Mouse (Mus musculus) embryonic facial prominence, embryonic 13.5 days (tissue): Measurements from ENCODE around the gene Dhx38. TPM values are rescaled to one million over a fixed set of nuclear protein-coding genes. Genes with fewer than 3 reads are reported as not detected.

Experiments
- ATAC-seq: fragments of 200-750 bp; cut with Nextera tagmentation; 2 replicates; pipeline ENCODE4 v1.8.0; 2017; ENCODE audit warnings: low read depth; ENCODE audit not compliant: insufficient number of reproducible peaks, insufficient read depth, low FRiP score, low TSS enrichment
- H3K27ac ChIP-seq: fragments of 300-500 bp; sonication (generic); 2 replicates; pipeline ENCODE4 v1.5.1; 2015; ENCODE audit warnings: moderate library complexity, mild to moderate bottlenecking, inconsistent platforms
- H3K27me3 ChIP-seq: fragments of 300-500 bp; sonication (generic); 2 replicates; pipeline ENCODE4 v1.6.1; 2015; ENCODE audit warnings: mild to moderate bottlenecking, inconsistent platforms
- H3K36me3 ChIP-seq: fragments of 300-500 bp; sonication (generic); 2 replicates; pipeline ENCODE4 v1.6.1; 2015; ENCODE audit warnings: mild to moderate bottlenecking, inconsistent platforms
- H3K4me1 ChIP-seq: fragments of 300-500 bp; sonication (generic); 2 replicates; pipeline ENCODE4 v1.6.1; 2015; ENCODE audit warnings: inconsistent platforms
- H3K4me2 ChIP-seq: fragments of 300-500 bp; sonication (generic); 2 replicates; pipeline ENCODE4 v1.6.1; 2015; ENCODE audit warnings: moderate library complexity, mild to moderate bottlenecking, inconsistent platforms
- H3K4me3 ChIP-seq: fragments of 300-500 bp; sonication (generic); 2 replicates; pipeline ENCODE4 v1.5.1; 2015; ENCODE audit warnings: mild to moderate bottlenecking, inconsistent platforms
- H3K9ac ChIP-seq: fragments of 300-500 bp; sonication (generic); 2 replicates; pipeline ENCODE4 v1.6.1; 2015; ENCODE audit warnings: mild to moderate bottlenecking, inconsistent platforms
- H3K9me3 ChIP-seq: fragments of 300-500 bp; sonication (generic); 2 replicates; pipeline ENCODE4 v1.6.1; 2016; ENCODE audit warnings: inconsistent platforms
- WGBS: fragments of 180-500 bp; shearing (Covaris S2); methylation state at CpG from one replicate; pipeline ENCODE4 v1.1.7; 2015; ENCODE audit warnings: mixed read lengths; 5-methylcytosine and 5-hydroxymethylcytosine counted together
- polyA plus RNA-seq: library from polyadenylated mRNA; unstranded; fragments of >200 nt; fragmentation: Nextera tagmentation; extraction: Ambion mirVana; gene quantifications from 2 replicates; pipeline ENCODE4 v1.2.1, GENCODE M21; 2015

The Dhx38 gene
- polyA plus RNA-seq, 1 experiment from 2014 or later, result 26.5 TPM

DNA sequence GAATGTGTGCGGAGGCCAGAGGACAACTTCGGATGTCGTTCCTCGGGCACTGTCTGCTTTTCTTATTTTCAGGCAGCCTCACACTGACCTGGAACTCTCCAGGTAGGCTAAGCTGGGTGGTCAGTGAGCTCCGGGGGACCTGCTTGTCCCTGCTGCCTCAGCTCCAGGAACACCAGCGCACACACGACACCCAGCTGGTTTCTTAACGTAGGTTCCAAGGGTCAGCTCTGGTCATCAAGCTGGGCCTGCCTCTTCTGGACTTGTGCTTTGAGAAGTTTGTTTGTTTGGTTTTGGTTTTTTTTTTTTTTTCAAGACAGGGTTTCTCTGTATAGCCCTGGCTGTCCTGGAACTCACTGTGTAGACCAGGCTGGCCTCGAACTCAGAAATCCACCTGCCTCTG lies 25.2 kb upstream of the Dhx38 start:
- Histone ChIP-seq H3K27ac (no peak overlapping the region), H3K4me3 (no peak overlapping the region), H3K36me3 (peaks cover 43% of the 10 kb centered on the region), H3K4me1 (no peaks in the 10 kb centered on the region), H3K9ac (no peak overlapping the region), H3K27me3 (no peaks in the 10 kb centered on the region), H3K4me2 (no peak overlapping the region), H3K9me3 (no peaks in the 10 kb centered on the region)
- no peak for ATAC-seq
- WGBS, result 85% methylated on average over 9 of the region's 9 CpGs

DNA sequence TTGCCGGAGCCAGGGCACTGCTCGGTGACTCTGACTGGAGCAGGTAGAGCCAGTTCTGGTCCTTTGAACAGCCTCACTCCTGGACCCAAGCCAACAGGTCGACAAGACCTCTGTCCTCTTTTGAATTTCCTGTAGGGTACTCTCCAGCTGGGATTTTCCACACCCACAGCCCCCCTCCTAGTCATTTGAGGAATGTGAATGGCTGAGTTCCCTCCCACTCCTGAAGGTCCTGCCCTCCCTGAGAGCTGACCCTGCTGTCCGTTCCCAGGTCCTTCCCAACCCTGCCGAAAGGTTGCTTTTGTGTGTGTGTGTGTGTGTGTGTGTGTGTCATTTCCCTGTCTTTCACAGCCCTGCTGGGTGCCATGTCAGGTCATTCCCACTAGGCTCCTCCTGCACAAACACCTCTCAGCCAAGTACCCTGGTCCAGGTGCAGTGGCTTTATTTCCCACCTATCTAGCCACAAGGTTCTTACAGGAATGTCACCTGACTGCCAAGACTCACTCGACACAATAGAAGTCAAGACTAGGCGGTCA lies 21.4 kb upstream of the Dhx38 start:
- H3K4me2 ChIP-seq, result no peak overlapping the region
- ATAC-seq, result peak; percentile 56; the same call in 1 of the 2 replicates
- 55% methylated on average over 7 of the region's 7 CpGs for WGBS

GRCm38 (mm10) chr8:109585652-109586051 lies 20.0 kb upstream of the Dhx38 start:
- Histone ChIP-seq H3K4me1 (no peaks in the 10 kb centered on the region), H3K4me3 (no peak overlapping the region), H3K27me3 (no peaks in the 10 kb centered on the region), H3K27ac (no peak overlapping the region), H3K36me3 (no peaks in the 10 kb centered on the region), H3K9me3 (peaks cover 5% of the 10 kb centered on the region; the same call in 1 of the 2 replicates), H3K4me2 (no peak overlapping the region), H3K9ac (no peak overlapping the region)
- no peak for ATAC-seq

More for the DNA sequence above, 21.4 kb upstream of the Dhx38 start:
- peaks cover 8% of the 10 kb centered on the region for H3K36me3 ChIP-seq
- no peak overlapping the region for H3K4me3 ChIP-seq
- H3K4me1 ChIP-seq, result no peaks in the 10 kb centered on the region
- no peak overlapping the region for H3K9ac ChIP-seq
- H3K9me3 ChIP-seq, result peaks cover 5% of the 10 kb centered on the region; the same call in 1 of the 2 replicates
- H3K27me3 ChIP-seq, result no peaks in the 10 kb centered on the region
- H3K27ac ChIP-seq, result no peak overlapping the region

DNA sequence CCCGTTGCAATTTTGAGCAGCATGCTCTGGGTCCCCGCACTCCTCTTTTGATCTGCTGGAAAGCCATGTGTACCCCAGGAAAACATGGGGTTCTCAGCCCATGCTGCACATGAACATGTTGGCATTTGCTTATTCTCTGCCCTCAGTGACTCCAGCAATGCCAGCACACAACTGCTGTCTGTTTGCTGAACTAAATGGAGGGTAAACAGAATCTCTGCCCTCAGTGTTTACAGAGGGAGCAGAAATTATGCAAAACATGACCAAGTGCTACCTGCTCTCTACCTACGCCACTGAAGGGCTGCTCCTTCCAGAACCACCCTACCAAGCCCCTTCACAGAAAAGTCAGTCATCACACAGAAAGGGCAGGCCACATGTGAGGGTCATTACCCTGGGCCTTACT lies 19.2 kb upstream of the Dhx38 start:
- 90% methylated on average over 3 of the region's 3 CpGs for WGBS
- Histone ChIP-seq H3K4me2 (no peak overlapping the region), H3K4me1 (no peaks in the 10 kb centered on the region), H3K27me3 (no peaks in the 10 kb centered on the region), H3K36me3 (no peaks in the 10 kb centered on the region), H3K27ac (no peak overlapping the region), H3K9ac (no peak overlapping the region), H3K9me3 (peaks cover 5% of the 10 kb centered on the region; the same call in 1 of the 2 replicates), H3K4me3 (no peak overlapping the region)
- ATAC-seq, result no peak

DNA sequence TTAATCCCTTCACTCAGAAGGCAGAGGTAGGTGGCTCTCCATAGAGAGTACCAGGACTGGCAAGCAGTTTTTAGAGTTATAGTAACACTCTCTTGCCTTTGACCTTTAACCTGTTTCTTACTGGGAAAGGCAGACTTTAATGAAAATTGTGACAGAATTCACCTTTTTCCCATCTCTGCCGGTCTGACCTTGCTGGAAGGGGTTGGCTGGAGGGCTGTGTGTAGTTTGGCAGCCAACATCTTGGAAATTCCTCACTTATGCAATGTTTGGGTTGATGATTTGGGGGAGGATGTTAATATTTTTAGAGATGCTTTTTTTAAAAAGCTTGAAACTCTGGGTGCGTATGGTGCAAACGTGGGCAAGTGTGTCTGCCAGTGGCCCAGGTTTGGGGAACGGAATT lies 18.6 kb upstream of the Dhx38 start:
- no peaks in the 10 kb centered on the region for H3K4me1 ChIP-seq
- H3K36me3 ChIP-seq, result no peaks in the 10 kb centered on the region
- no peaks in the 10 kb centered on the region for H3K27me3 ChIP-seq
- no peak overlapping the region for H3K9ac ChIP-seq
- WGBS, result 79% methylated on average over 4 of the region's 4 CpGs
- no peak overlapping the region for H3K4me2 ChIP-seq
- no peak for ATAC-seq
- H3K4me3 ChIP-seq, result no peak overlapping the region
- H3K9me3 ChIP-seq, result peaks cover 5% of the 10 kb centered on the region; the same call in 1 of the 2 replicates
- no peak overlapping the region for H3K27ac ChIP-seq

DNA sequence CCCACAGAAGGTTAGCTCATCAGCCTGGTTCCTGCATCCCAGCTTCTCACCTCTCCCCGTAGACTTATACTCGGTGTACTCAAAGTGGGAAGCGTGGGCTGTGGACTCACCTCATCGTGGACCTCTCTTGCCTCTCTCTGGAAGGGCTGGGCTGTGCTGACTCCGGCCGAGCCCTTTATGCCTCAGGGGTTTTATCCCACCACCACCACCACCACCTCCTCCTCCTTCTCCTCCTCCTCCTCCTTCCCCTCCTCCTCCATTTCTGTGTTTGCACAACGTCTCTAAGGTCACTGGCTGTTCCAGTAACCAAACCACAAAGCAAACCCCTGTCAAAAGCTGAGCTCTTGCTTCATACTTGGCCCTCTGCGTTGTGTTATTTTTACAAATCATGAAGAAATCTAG lies 13.2 kb upstream of the Dhx38 start, which contains the start of gene Hp:
TSS of gene Hp (minus strand) at position 273 of the 402 bp plus-strand sequence.
- H3K4me1 ChIP-seq, result no peaks in the 10 kb centered on the region
- 60% methylated on average over 8 of the region's 8 CpGs for WGBS
- H3K9me3 ChIP-seq, result peaks cover 1% of the 10 kb centered on the region; the same call in 1 of the 2 replicates
- no peaks in the 10 kb centered on the region for H3K27me3 ChIP-seq
- no peak within 1 kb of the TSS for H3K9ac ChIP-seq
- no peak for ATAC-seq
- H3K4me2 ChIP-seq, result no peak within 1 kb of the TSS
- H3K4me3 ChIP-seq, result no peak within 1 kb of the TSS
- H3K27ac ChIP-seq, result no peak within 1 kb of the TSS
- H3K36me3 ChIP-seq, result no peaks in the 10 kb centered on the region

DNA sequence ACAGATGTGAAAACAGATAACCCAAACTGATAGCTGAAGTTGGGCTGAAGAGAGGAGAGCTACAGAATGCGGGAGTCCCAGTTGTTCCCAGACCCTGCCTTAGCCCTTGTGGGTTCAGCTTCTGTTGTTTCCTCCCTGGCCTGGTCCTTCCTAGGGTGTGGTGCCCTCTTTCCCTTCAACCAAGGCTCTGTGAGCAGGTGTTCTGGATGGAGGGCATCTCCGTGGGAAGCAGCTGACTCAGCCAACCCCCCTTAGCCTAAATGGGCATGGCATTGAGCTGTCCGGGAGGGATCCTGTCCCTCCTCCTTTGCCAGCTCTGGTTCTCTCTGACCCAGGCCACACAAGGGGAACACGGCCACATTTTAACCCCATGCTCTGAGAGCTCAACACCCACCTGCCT lies 10.7 kb upstream of the Dhx38 start:
- Histone ChIP-seq H3K36me3 (0 out of 2 replicates have a peak, but pooled peaks cover 13% of the 10 kb centered on the region), H3K4me2 (no peak overlapping the region), H3K9ac (no peak overlapping the region), H3K27ac (no peak overlapping the region), H3K4me3 (no peak overlapping the region), H3K9me3 (no peaks in the 10 kb centered on the region), H3K27me3 (no peaks in the 10 kb centered on the region), H3K4me1 (no peaks in the 10 kb centered on the region)
- ATAC-seq, result no peak
- 72% methylated on average over 4 of the region's 4 CpGs for WGBS

DNA sequence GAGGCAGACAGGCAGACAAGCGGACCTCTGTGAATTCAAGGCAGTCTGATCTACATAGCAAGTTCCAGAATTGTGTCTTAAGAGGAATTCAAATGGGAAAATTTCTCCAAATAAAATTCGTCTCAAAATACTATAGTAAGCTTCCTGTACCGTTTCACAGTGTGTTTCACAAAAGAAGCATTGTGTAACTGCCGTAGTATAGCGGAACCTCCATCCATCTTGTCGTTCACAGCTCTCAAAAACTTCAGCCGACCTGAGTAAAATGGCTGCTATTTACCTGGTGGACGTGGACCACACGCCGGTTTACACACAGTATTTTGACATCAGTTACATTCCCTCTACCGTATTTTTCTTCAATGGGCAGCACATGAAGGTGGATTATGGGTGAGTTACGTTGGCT lies 5.5 kb upstream of the Dhx38 start:
- H3K9me3 ChIP-seq, result no peaks in the 10 kb centered on the region
- H3K27ac ChIP-seq, result no peak overlapping the region
- no peak for ATAC-seq
- H3K36me3 ChIP-seq, result peaks cover 31% of the 10 kb centered on the region; the same call in 1 of the 2 replicates
- H3K27me3 ChIP-seq, result no peaks in the 10 kb centered on the region
- peaks cover 7% of the 10 kb centered on the region for H3K4me1 ChIP-seq
- no peak overlapping the region for H3K4me3 ChIP-seq
- H3K9ac ChIP-seq, result no peak overlapping the region
- no peak overlapping the region for H3K4me2 ChIP-seq
- WGBS, result 89% methylated on average over 12 of the region's 12 CpGs

DNA sequence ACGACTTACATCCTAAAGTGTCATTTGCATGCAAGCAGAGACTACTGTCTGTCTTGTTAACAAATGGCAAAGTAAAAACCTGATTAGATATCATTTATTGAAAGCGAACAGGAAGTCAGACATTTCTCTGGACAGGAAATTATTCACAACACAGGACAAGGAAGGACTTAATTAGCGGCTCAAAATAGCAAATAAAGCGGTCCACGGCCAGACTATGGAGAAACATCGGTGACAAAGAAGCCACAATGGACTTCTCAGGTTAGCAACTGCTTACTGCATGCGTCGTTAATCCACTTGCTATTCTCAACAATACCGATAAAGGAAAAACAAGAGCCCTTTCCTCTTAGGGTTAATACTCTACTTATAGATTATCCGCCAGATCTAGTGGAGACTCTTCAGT lies 895 bp downstream of the Dhx38 start:
- WGBS, result 7% methylated on average over 10 of the region's 10 CpGs
- H3K4me3 ChIP-seq, result peak overlapping the region; percentile 96
- no peaks in the 10 kb centered on the region for H3K27me3 ChIP-seq
- peaks cover 16% of the 10 kb centered on the region for H3K4me1 ChIP-seq
- H3K9me3 ChIP-seq, result no peaks in the 10 kb centered on the region
- ATAC-seq, result no peak
- H3K4me2 ChIP-seq, result peak overlapping the region; percentile 79
- peak overlapping the region; percentile 93; the same call in 1 of the 2 replicates for H3K27ac ChIP-seq
- peak overlapping the region; percentile 95 for H3K9ac ChIP-seq
- peaks cover 38% of the 10 kb centered on the region for H3K36me3 ChIP-seq

DNA sequence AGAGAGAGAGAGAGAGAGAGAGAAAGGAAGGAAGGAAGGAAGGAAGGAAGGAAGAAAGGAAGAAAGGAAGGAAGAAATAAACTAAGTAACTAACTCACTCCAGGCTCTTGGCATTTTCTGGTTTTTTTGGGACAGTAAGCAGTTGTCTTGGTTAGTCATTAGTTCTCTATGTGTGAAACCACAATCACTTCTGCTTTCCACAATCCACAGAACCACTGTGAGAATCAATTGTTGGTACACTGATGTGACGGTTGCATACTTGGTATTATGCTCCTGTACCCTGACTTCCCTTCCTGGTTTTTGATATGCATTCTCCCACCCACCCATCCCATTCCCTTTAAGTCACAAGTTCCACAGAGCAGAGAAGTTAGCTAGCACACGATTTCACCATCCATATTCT lies 1.8 kb downstream of the Dhx38 start:
- Histone ChIP-seq H3K4me3 (peak overlapping the region; percentile 96; the same call in 1 of the 2 replicates), H3K4me2 (peak overlapping the region; percentile 79), H3K27me3 (no peaks in the 10 kb centered on the region), H3K9ac (no peak overlapping the region), H3K36me3 (peaks cover 40% of the 10 kb centered on the region), H3K9me3 (no peaks in the 10 kb centered on the region), H3K4me1 (peaks cover 16% of the 10 kb centered on the region), H3K27ac (no peak overlapping the region)
- WGBS, result 69% methylated on average over 2 of the region's 2 CpGs
- no peak for ATAC-seq

DNA sequence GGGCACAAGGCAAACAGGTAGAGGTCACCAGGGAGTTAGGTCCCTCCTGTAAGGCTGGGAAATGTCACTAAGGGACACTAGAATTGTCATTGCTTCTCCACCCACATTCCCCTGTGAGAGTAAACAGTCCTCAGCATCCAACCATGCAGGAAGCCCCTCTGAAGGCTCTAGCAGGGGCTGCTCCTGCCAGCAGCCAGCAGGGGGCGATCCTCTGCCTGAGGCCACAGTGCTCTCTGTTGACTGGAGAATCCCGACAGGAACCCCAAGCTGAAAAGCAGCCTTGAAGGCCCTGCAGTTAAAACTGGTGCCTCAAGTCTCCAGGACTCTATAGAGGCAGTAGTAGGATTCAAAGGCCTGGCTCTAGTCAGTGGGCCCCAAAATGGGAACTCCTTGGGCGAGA lies 14.0 kb downstream of the Dhx38 start:
- no peaks in the 10 kb centered on the region for H3K4me1 ChIP-seq
- H3K9me3 ChIP-seq, result no peaks in the 10 kb centered on the region
- 42% methylated on average over 3 of the region's 3 CpGs for WGBS
- no peak overlapping the region for H3K4me2 ChIP-seq
- H3K4me3 ChIP-seq, result no peak overlapping the region
- H3K27ac ChIP-seq, result no peak overlapping the region
- peaks cover 100% of the 10 kb centered on the region for H3K36me3 ChIP-seq
- H3K27me3 ChIP-seq, result no peaks in the 10 kb centered on the region
- ATAC-seq, result no peak
- no peak overlapping the region for H3K9ac ChIP-seq

DNA sequence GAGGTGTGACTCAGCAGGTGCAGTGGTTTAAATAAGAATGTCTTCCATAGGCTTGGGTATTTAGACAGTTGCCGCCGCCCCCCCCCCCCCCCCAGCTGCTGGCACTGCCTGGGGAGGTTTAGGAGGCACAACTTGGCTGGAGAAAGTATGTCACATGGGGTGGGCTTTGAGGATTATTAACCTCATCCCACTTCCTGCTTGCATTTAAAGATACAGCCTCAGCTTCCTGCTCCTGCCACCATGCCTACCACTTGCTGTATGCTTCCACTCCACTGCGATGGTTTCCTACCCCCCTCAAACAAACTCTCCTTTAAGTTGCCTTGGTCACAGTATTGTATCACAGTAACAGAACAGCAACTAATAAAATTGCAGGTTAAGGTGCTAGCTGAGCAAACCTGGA lies 21.6 kb downstream of the Dhx38 start:
- no peak overlapping the region for H3K4me3 ChIP-seq
- ATAC-seq, result no peak
- H3K36me3 ChIP-seq, result peaks cover 33% of the 10 kb centered on the region
- peaks cover 15% of the 10 kb centered on the region; the same call in 1 of the 2 replicates for H3K4me1 ChIP-seq
- WGBS, result 53% methylated on average over 3 of the region's 3 CpGs
- no peaks in the 10 kb centered on the region for H3K27me3 ChIP-seq
- H3K4me2 ChIP-seq, result no peak overlapping the region
- H3K9me3 ChIP-seq, result no peaks in the 10 kb centered on the region
- H3K9ac ChIP-seq, result no peak overlapping the region
- H3K27ac ChIP-seq, result no peak overlapping the region
